Mouse (Mus musculus) thymus, adult 2 months (tissue): ENCODE data around the gene Gne. TPM values are rescaled to one million over a fixed set of nuclear protein-coding genes. Genes with fewer than 3 reads are reported as not detected.

Experiments
- DNase-seq: peaks from one replicate; pipeline ENCODE4 v3.0.0; 2021
- H3K27ac ChIP-seq: fragments of 200-500 bp; 2 replicates; pipeline ENCODE4 v1.5.1; 2012; ENCODE audit warnings: low read length, control low read depth; ENCODE audit not compliant: control insufficient read depth, insufficient read depth
- H3K27me3 ChIP-seq: fragments of 200-500 bp; 2 replicates; pipeline ENCODE4 v1.6.1; 2012; ENCODE audit warnings: mild to moderate bottlenecking, low read length, moderate library complexity, mixed read lengths; ENCODE audit not compliant: control insufficient read depth, insufficient read depth
- H3K36me3 ChIP-seq: fragments of 200-500 bp; 2 replicates; pipeline ENCODE4 v1.6.1; 2012; ENCODE audit warnings: mild to moderate bottlenecking, low read length, moderate library complexity; ENCODE audit not compliant: control insufficient read depth, insufficient read depth
- H3K4me1 ChIP-seq: fragments of 200-500 bp; replicated peaks from 2 replicates; pipeline ENCODE4 v1.6.1; 2012; ENCODE audit warnings: low read length; ENCODE audit not compliant: control insufficient read depth, insufficient read depth
- H3K4me3 ChIP-seq: fragments of 200-500 bp; 2 replicates; pipeline ENCODE4 v1.5.1; 2012; ENCODE audit warnings: mild to moderate bottlenecking, low read length, control low read depth, moderate library complexity; ENCODE audit not compliant: control insufficient read depth, insufficient read depth
- CTCF ChIP-seq: fragments of 200-500 bp; IDR thresholded peaks from 2 replicates; pipeline ENCODE4 v1.5.1; 2012; ENCODE audit warnings: mild to moderate bottlenecking, control low read depth, low read length, moderate library complexity, borderline replicate concordance; ENCODE audit not compliant: control insufficient read depth, poor library complexity, insufficient read depth; ENCODE audit errors: extremely low read depth
- POLR2A ChIP-seq: fragments of 200-500 bp; IDR thresholded peaks from 2 replicates; pipeline ENCODE4 v1.6.1; 2012; ENCODE audit warnings: mild to moderate bottlenecking, low read length, control low read depth, moderate library complexity; ENCODE audit not compliant: control insufficient read depth, poor library complexity, insufficient read depth; ENCODE audit errors: extremely low read depth
- WGBS: fragments of 180-500 bp; shearing (Covaris S2); methylation state at CpG from one replicate; pipeline ENCODE4 v1.1.7; 2018; 5-methylcytosine and 5-hydroxymethylcytosine counted together
- polyA plus RNA-seq: library from polyadenylated mRNA; depleted of rRNA; stranded (reverse); fragments of >200 nt; gene quantifications from 2 replicates; pipeline ENCODE4 v1.2.3, GENCODE M21; 2012

The Gne gene
- polyA plus RNA-seq, 1 experiment: 28.0 TPM

GRCm38 (mm10) chr4:44108297-44108696 is 24.3 kb upstream of the Gne start:
- Histone ChIP-seq H3K36me3 (no peaks in the 10 kb centered on the region), H3K4me3 (no peak overlapping the region), H3K27me3 (no peaks in the 10 kb centered on the region), H3K27ac (no peak overlapping the region), H3K4me1 (peaks cover 61% of the 10 kb centered on the region)
- 98% methylated on average over 6 of the region's 6 CpGs for WGBS
- DNase-seq: no peak
- TF ChIP-seq CTCF (no peak), POLR2A (no peak)

GRCm38 (mm10) chr4:44107339-44107738 is 23.4 kb upstream of the Gne start:
- Histone ChIP-seq H3K4me1 (peaks cover 59% of the 10 kb centered on the region), H3K27ac (no peak overlapping the region), H3K4me3 (no peak overlapping the region), H3K27me3 (no peaks in the 10 kb centered on the region), H3K36me3 (no peaks in the 10 kb centered on the region)
- 28% methylated on average over 6 of the region's 6 CpGs for WGBS
- DNase-seq: no peak
- TF ChIP-seq CTCF (no peak), POLR2A (no peak)

GRCm38 (mm10) chr4:44106297-44106821 is 22.4 kb upstream of the Gne start:
- Histone ChIP-seq H3K36me3 (no peaks in the 10 kb centered on the region), H3K27ac (peak overlapping the region; percentile 58), H3K4me1 (peaks cover 58% of the 10 kb centered on the region), H3K4me3 (peak overlapping the region; percentile 32), H3K27me3 (no peaks in the 10 kb centered on the region)
- peak; percentile 49 for DNase-seq
- WGBS: 3% methylated on average over 18 of the region's 18 CpGs
- TF ChIP-seq POLR2A (no peak), CTCF (no peak)

- Histone ChIP-seq H3K4me1 (peaks cover 45% of the 10 kb centered on the region), H3K4me3 (no peak overlapping the region), H3K27ac (no peak overlapping the region; the same call in 1 of the 2 replicates), H3K27me3 (no peaks in the 10 kb centered on the region), H3K36me3 (no peaks in the 10 kb centered on the region)
- WGBS: 50% methylated on average over 8 of the region's 8 CpGs
- DNase-seq: no peak
- TF ChIP-seq CTCF: no peak
- no peak for TF ChIP-seq POLR2A
Measured at GRCm38 (mm10) chr4:44104195-44104917, 20.4 kb upstream of the Gne start.

GRCm38 (mm10) chr4:44103620-44104019 is 19.6 kb upstream of the Gne start:
- Histone ChIP-seq H3K27me3 (no peaks in the 10 kb centered on the region), H3K36me3 (no peaks in the 10 kb centered on the region), H3K27ac (no peak overlapping the region; the same call in 1 of the 2 replicates), H3K4me3 (no peak overlapping the region), H3K4me1 (peaks cover 45% of the 10 kb centered on the region)
- DNase-seq: peak; percentile 58
- TF ChIP-seq POLR2A (no peak), CTCF (no peak)
- 28% methylated on average over 8 of the region's 8 CpGs for WGBS

GRCm38 (mm10) chr4:44097576-44098335 is 13.8 kb upstream of the Gne start:
- 16% methylated on average over 11 of the region's 11 CpGs for WGBS
- no peak for TF ChIP-seq CTCF
- TF ChIP-seq POLR2A: no peak
- H3K4me3 ChIP-seq: no peak overlapping the region
- no peak for DNase-seq
- no peaks in the 10 kb centered on the region for H3K27me3 ChIP-seq
- H3K36me3 ChIP-seq: no peaks in the 10 kb centered on the region
- peaks cover 9% of the 10 kb centered on the region for H3K4me1 ChIP-seq
- H3K27ac ChIP-seq: no peak overlapping the region
